Mouse (Mus musculus) B cell, adult 2 months (primary cell): ENCODE data around the gene Entpd1.

Experiments used
- DNase-seq, 2 experiments: peaks; one replicate each; pipeline ENCODE4 v3.0.0; 2022

Gene Entpd1

GRCm38 (mm10) chr19:40675329-40675728, 63.2 kb downstream of the Entpd1 start:
- no peak for DNase-seq

- no peak for DNase-seq
These were observed 65.9 kb downstream of the Entpd1 start for GRCm38 (mm10) chr19:40678087-40678486.

- peak; percentile 61 to 67 for DNase-seq
These were observed 66.6 kb downstream of the Entpd1 start for GRCm38 (mm10) chr19:40678532-40679307.

- peak; percentile 32 to 45 for DNase-seq
These were observed 67.5 kb downstream of the Entpd1 start for GRCm38 (mm10) chr19:40679632-40680031.

GRCm38 (mm10) chr19:40684124-40684523, 72.0 kb downstream of the Entpd1 start:
- peak; percentile 33 to 56 for DNase-seq

- DNase-seq: no peak
These were observed 72.4 kb downstream of the Entpd1 start for GRCm38 (mm10) chr19:40684566-40684965.

- DNase-seq: peak; percentile 61 to 66
These were observed 75.2 kb downstream of the Entpd1 start for GRCm38 (mm10) chr19:40687291-40687927.

GRCm38 (mm10) chr19:40693201-40693600, 81.0 kb downstream of the Entpd1 start:
- peak in 1 of 2 experiments; percentile 9 for DNase-seq

GRCm38 (mm10) chr19:40696116-40696515, 84.0 kb downstream of the Entpd1 start:
- no peak for DNase-seq

- DNase-seq: no peak
These were observed 86.1 kb downstream of the Entpd1 start for GRCm38 (mm10) chr19:40698103-40698853.

GRCm38 (mm10) chr19:40699816-40700215, 87.7 kb downstream of the Entpd1 start:
- no peak for DNase-seq

- no peak for DNase-seq
These were observed 90.2 kb downstream of the Entpd1 start for GRCm38 (mm10) chr19:40702406-40702805.

- no peak for DNase-seq
These were observed 100.9 kb downstream of the Entpd1 start for GRCm38 (mm10) chr19:40712889-40713628.

- DNase-seq: no peak
These were observed 102.5 kb downstream of the Entpd1 start for GRCm38 (mm10) chr19:40714700-40715099.

- no peak for DNase-seq
These were observed 104.8 kb downstream of the Entpd1 start for GRCm38 (mm10) chr19:40716981-40717380.

GRCm38 (mm10) chr19:40719439-40720105, 107.4 kb downstream of the Entpd1 start:
- DNase-seq: no peak

GRCm38 (mm10) chr19:40720381-40720780, 108.2 kb downstream of the Entpd1 start:
- no peak for DNase-seq

GRCm38 (mm10) chr19:40722137-40723038, 110.2 kb downstream of the Entpd1 start:
- DNase-seq: peak; percentile 75

- no peak for DNase-seq
These were observed 111.3 kb downstream of the Entpd1 start for GRCm38 (mm10) chr19:40723516-40723915.

- DNase-seq: no peak
These were observed 114.0 kb downstream of the Entpd1 start for GRCm38 (mm10) chr19:40726148-40726547.

GRCm38 (mm10) chr19:40726614-40727013, 114.4 kb downstream of the Entpd1 start:
- no peak for DNase-seq
